Mouse (Mus musculus) ZHBTc4 (cell line): Measurements from ENCODE around the gene Srsf2.
"Not testable (repeated sequence)": the region's sequence is repeated elsewhere in the genome, so short reads cannot be mapped to it uniquely, and the experiment has no call there.

Experiments used
- DNase-seq: peaks from one replicate; pipeline ENCODE4 v3.0.0-alpha.2; 2011; ENCODE audit warnings: low read depth, low spot score

Gene Srsf2

DNA sequence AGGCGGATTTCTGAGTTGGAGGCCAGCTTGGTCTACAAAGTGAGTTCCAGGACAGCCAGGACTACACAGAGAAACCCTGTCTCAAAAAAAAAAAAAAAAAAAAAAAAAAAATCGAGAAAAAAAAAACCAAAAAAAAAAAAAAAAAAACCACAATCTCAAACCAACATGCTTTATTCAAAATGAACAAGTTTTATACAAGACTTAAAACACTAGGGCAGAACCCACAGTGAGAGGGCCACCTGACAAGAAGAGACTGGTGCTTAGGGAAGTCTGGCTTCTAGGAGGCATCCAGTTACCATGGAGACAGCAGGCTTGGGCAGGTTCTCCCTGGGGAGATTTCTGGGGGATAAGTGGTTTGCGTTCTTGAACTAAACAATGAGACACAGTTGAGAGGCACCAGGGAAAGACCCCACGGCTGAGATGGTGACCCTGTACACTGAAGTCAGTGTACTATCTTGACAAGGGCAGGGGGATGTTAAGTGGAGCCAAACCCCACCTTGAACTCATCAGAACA is 20.7 kb downstream of the Srsf2 start:
- no peak for DNase-seq

DNA sequence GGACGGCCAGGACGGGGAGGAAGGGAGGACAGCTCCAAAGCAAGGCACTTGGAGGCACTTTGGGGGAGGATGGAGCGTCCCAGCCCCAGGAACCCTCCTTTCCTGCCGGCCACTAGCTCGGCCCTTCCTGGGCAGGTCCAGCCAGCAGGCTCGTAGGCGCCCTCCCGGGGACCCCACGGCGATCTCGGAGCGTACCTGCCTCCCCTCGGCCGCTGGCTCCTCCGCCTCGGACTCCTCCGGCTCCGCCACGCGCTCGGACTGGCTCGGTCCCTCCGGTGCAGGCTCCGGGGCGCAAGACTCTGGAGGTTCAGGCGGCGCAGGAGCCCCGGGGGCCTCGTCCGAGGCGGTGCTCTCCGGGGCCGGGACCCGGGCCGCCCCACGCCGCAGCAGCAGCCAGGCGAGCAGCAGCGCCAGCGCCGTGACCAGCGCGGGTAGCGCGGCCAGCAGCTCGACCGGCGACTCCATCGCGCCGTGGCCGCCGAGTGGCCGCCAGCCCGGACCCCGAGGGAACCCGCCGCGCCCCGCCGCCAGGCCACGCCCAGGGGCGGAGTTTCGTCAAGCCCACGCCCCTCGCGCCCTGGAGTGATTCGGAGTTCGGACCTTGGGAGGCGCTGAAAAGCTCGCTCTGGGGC is 25.2 kb downstream of the Srsf2 start, which contains the start of gene Mxra7:
Mxra7 (minus strand) TSS at position 513 of the 632 bp plus-strand sequence.
- peak; percentile 82 for DNase-seq

DNA sequence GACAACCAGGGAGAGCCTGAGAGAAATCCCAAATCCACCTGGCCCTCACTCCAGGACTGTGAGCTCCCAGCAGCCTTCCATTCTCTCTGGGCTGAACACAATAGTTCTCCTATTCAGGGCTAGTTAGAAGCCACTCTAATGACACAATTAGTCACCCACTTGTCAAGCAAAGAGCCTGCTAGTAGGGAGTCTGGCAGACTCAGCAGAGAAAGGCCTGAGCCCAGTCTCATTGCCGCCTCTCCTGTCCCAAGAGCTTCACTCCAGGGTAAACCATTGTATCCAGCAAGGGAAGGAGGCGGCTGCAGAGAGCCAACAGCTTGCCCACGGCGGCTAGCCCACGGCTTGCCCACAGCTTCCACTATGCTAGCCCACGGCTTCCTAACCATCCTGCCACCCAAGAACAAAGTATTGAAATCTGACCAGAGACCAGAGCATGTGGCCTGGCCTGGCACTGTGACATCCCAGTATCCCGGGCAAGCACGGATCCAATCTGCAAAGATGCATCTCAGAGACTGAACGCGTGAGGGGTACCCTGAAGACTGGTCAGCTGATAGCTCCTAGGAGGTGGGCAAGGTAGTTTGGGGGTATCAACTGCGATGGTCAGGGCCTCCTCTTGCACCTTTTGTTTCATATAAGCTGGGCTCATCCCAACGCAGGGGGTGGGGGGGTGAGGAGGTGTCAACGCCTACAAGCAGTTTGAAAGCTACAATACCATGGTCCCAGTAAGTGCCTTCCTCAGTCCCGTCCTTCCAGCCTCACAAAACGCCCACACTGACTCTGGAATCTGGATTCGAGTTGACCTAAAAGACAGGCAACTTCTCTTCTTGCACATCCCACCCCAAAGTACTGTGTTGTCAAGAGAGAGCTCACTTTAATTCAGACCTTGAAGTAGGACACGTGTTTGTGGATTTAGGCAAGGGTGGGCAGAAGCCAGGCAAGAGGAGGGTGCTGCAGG is 26.1 kb downstream of the Srsf2 start:
- no peak for DNase-seq

DNA sequence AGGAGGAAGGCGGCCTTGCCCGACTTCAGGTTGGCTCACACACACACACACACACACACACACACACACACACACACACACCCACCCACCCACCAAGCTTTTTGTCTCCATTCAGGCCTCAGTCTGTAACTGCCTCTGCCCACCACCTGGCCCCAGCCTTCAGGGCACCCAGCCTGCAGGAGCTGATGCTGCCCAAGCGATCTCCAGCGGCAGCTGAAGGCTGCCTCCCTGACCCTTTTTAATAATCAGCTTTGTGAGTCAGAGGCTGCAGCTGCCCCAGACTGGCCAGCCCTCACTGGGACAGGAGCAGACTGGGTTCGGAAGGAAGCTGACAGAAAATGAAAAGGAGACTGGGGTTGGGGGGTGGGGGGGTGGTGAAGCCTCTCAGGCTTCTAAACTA is 27.7 kb downstream of the Srsf2 start:
- DNase-seq: no peak

DNA sequence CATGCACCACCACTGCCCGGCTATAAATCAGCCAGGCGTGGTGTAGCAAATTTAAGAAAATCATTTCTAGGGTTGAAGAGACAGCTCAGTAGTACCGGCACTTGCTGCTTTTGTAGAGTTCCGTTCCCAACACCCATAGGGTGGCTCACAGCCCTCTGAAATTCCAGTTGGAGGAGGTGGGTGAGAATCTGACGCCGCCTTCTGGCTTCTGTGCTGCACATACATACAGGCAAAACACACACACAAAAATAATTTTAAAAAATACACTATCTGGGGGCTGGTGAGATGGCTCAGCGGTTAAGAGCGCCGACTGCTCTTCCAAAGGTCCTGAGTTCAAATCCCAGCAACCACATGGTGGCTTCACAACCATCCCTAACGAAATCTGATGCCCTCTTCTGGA is 29.0 kb downstream of the Srsf2 start:
- DNase-seq: not testable (repeated sequence)

DNA sequence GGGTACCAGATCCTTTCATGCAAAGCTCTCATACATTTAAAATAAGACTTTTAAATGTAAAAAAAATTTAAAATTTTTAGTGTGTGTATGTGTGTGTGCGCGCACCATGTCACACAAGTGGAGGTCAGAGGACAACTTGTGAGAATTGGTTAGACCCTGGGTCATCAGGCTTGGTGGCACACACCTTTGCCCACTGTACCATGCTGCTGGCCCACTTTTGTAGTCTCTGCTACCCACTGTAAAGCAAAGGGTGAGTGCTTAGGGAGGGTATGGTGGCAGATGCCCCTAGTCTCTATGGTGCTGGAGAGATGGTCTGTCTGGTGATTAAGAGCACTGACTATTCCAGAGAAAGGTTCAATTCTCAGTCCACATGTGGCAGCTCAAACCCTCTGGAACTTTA is 29.6 kb downstream of the Srsf2 start:
- DNase-seq: no peak

DNA sequence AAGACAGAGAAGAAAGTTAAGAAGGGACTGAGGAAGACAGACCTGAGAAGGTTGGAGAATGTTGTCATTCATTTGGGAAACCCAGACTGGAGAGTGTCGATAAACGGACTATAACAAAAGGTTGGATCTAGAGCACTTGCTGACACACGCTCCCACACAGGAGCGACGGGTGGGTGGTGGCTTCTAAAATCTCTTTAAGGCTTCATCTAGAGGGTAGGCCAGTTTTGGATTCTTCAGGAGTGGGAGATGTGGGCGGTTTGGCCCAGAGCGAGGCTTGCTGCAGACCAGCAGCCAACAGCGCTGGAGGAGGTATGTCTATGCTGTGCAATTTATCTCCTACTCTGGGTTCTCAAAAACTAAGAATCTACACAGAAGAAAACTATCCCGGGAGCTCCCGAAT is 30.3 kb downstream of the Srsf2 start:
- DNase-seq: no peak

DNA sequence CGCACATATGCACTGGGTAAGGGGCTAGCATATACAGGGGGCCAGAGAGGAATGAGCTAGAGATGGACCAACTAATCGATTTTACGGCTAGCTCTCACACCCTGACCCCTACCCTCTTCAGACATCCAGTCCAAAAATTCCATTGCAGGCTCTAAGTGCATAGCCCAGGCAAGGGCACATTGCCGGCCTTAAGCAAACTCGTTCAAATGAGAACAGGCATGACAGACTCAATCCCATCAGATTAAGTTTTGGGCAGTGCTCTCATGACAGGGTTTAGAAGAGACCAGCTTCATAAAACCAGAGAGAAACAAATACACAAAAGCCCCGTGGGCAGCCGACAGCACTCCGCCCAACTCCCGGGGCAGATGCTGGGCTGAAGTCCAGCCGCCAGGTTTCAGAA is 30.7 kb downstream of the Srsf2 start:
- DNase-seq: no peak

DNA sequence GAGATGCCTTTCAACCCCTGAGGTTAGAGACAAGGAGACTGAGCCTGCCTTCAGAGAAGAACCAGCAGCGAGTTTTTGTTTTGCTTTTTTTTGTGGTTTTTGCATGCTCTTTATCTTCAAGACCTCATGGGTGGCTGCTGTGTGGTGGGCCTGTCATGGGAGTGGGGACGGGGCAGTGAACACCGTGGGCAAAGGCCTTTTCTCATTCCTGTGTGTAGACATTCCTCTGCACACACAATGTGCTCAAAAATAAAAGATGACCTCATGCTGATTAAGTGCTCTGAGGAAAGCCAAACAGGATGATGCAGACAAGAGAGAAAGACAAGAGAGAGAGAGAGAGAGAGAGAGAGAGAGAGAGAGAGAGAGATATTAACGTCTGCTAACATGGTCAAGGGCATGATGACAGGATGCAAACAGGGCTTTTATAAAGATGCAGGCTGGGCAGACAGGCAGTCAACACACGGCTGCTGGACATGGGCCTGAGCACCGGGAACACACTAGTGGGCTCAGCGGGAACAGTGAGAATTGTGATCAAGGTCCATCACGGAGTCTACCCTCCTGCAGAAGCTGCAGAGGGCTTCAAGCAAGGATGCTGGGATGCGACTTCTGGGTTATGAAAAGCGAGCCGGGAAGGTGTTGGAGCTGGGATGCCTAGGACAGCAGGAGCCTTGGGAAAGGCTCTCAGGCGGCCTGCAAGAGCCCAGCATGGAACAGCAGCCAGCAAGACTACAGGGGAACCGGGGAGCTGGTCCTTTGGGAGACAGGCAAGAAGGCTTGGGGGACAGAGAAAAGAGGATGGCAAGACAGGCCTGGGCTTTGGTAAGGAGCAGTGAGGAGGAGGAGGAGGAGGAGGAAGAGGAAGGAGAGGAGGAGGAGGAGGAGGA is 31.6 kb downstream of the Srsf2 start:
- DNase-seq: no peak

DNA sequence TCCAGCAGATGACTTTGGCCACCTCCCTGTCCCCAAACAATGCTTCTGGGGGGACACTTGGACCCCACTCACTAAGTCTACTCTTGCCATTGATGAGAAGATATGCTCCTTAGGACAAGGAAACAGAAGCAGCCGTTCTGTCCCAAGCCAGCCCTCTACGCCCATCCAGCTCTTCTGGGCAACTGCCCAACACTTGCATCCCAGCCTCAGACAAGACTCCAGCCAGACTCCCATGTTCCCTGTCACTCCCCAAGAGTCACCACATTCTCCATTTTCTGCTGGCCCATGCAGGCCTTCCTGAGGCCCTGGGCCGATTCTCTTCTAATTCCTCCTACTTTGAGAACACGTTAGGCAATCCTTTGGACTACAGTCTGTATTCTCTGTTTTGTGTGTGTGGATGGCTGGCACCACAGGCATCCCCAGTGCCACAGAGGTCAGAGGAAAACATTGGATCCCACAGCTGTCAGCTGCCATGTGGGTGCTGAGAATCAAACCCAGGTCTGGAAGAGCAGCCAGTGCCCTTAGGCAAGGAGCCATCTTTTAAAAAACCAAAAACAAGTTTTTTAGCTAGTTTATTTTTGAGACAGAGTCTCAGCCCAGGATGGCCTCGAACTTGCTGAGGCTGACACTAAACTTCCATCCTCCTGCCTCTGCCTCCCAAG is 32.8 kb downstream of the Srsf2 start:
- no peak for DNase-seq

DNA sequence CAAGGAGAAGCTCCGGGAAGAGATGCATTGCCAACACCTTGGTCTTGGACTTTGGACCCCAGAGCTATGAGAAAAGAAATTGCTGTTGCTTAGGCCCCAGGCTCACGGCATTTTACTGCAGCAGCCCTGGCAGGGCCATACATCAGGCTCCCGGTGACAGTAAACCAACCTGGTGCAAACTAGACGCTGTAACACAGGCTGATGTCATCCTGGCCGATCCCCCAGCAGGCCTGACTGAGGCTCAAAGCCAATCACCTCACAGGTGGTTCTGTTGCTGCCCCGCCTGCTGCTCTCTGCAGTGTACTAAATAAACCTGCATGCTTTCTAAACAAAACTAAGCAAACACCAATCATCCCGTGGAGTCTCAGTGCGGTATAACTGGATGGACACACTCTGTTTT is 34.2 kb downstream of the Srsf2 start:
- no peak for DNase-seq

DNA sequence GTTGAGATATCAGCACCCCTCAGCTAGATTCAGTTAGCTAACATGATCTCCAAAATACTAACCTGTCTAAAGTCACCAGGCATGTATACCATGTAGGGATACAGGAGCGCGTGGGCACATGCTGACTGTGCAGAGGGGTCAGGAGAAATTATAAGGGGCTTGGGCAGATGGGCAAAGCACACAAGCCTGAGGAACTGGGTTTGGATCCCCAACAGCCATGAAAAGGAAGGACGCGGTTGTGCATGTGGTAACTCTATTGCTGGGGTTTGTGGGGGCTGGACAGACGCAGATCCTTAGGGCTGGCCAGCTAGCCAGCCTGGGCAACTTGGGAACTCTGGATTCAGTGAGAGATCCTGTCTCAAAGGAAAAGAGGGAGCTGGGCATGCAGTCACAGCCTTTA is 35.3 kb downstream of the Srsf2 start:
- DNase-seq: no peak

DNA sequence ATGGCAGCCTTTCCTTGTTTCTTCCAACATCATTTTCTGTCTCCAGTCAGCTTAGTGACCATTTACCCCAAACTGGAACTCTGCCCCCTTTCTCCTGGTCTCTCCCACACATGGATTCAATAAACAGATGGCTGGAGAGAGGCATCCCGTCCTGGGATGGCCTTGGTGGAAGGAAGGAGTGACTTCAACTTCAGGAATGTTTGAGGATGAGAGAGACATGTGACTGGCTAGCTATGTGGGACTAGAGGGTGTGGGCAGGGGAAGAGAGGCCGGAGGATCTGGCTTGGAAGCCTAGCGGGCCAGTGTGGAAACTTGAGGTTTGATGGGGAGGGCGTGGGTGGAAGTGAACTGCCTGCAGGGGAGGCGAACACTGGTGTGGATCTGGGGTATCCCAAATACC is 36.1 kb downstream of the Srsf2 start:
- no peak for DNase-seq

DNA sequence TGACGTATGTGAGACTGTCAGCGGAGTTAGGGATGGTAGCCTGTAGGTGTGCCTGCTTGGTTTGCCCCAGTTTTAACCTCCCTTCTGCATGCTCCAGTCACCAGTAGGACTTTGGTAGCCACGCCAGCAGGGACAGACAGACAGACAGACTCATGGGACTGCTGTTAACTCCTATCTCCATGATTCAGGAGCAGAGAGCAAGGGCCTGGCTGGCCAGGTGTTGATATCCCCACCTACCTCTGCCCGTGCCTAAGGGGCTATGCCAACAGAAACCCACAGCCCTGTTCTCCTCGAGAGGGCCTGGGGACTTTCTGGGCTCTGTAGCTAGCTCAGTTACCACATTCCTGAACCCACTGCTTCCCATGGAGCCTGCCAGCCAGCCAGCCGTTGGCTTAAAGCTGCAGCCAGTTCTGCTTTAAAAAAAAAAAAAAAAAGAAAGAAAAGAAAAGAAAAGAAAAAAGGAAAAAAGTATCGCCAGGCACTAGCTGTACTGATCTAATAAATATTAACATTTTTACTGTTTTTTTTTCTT is 37.9 kb downstream of the Srsf2 start:
- no peak for DNase-seq

DNA sequence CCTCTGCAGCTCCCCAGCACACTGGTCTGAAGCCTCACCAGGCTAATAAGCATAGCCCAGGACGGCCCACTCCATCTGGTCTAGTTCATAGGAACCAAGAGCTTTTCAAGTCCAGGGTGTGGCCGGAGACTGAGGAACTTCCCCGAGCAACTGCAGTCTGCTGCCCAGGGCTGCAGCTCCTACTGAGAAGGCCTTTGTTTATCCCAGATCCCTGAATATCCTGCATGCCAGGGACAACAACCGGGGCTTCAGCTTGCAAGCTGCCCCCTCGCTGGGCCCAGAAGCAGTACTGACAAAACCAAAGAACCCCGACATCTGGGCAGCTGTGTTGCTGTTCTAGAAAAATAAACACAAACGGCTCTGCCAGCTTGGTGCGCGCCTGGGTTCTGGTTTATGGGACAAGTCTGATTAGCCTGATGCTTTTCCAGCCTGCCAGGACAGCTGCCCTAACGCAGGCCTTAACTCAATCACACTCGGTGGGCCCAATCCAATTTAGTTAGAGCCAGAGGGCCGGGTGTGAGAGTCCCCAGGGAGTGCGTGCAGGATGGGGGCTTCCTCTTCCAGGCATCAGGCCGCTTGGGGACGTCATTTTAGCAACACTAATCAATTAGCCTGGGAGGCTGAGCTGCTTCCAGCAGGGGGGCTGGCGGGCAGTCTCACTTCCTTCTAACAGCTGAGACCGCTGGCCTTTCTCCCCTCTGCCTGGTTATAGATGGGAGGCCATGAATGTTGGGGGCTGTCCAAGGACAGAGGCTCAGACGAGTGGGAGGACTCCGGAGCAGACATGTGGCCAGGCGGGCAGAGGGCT is 38.6 kb downstream of the Srsf2 start:
- no peak for DNase-seq

DNA sequence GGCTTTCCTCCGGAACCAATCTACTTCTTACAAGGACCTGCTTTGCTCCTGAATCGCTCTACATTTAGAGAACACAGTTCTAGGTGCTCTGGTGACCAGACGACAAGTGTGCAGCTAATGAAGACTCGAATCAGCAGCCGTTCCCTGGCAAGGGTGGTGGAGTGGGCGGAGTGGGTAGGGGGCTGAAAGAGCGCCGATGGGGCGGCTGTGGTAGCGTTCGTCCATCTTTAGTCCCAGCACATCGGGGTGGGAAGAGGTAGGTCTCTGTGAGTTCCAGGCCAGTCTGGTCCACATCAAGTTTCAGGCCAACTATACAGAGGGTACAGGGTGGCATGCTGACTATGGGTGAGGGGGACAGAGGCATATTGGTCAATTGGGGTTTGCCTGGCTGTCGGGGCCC is 39.3 kb downstream of the Srsf2 start:
- DNase-seq: no peak

DNA sequence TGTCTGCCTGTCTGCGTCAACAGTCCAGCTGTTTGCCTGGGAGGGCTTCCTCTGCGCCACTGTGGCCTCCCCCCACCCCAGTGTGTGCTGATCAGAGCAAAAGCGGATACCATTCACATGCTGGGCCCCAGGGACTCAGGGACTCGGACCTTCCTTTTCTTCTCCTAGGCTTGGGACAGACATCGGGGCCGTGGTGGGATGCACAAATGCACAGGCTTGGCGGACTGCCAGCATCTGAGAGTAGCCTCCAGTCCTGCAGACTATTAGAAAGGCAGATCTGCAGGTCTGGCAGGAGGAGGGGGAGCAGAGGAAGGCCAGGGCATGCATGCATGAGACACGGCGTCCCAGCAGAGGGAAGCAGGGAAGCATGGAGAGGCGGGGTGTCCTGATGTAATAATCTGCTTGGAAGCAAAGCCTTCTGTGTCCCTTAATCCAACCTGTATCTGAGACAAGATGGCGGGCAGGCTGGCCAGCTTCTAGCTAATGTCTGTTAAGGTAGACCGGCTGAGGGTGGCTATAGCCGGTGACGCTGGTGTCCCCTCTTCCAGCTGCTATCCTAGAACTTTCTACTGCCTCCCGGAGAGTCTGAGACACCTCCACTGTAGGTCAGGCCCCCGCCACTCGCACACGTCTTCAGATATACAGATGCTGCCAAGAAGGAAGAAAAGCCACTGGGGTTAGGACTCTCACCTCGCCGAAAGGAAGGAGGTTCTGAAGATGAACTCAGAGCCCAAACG is 39.9 kb downstream of the Srsf2 start:
- DNase-seq: no peak

DNA sequence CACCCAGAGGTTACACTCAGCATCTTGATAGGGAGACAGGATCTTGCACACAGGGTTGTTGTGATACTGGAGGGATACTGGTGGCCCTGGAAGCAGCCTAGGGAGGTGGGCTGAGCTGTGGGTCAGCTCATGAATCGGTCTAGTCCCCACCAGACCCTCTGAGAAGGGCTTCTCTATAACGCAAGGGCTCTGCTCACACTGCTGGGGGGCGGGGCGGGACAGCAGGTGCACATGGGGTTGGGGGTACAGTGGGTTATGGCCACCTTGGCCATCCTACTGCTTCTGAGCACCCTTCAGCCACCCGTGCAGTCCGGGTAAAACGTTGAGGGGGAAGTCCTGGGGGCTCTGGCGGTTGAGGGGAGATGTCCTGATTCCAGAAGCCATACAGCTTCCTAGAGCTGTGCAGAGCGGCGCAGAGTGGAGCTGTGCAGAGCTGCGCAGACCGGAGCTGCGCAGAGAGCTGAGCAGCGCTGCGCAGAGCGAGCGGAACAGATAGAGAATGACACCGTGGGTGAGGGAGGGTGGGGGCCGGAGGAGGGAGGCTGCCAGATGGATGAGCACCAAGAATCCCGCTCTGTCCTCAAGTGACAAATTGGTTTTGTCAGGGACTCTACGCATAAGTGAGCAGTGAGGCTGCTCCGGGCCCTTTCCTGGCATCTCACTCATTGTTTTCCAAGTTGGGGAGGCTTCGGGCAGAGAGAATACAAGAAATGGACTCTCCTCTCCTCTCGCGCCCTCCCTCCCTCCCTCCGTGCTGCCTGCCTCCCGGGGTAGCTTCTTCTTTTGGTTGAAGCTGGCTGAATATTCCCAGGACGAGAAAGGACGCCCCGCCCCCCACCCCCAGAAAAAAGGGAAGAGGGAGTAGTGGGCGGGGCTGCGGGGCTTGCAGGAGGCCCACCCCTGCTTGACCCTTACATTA is 41.7 kb downstream of the Srsf2 start:
- peak; percentile 82 for DNase-seq
